Mouse (Mus musculus) myocyte (in vitro differentiated cells): ENCODE results near the gene Mbnl1.
A peak's percentile ranks its signal among the peaks of the same experiment; 100 is the strongest.

ENCODE experiments used
- CEBPB ChIP-seq: IDR thresholded peaks from 2 replicates; pipeline ENCODE4 v1.6.1; 2011; ENCODE audit warnings: mild to moderate bottlenecking, moderate library complexity; ENCODE audit not compliant: poor library complexity, insufficient read depth, severe bottlenecking
- E2F4 ChIP-seq: IDR thresholded peaks from one replicate; pipeline ENCODE4 v1.6.1; 2011; ENCODE audit warnings: mild to moderate bottlenecking, control low read depth, moderate library complexity; ENCODE audit not compliant: insufficient read depth
- MAX ChIP-seq: IDR thresholded peaks from one replicate; pipeline ENCODE4 v1.6.1; 2011; ENCODE audit warnings: low read depth, mild to moderate bottlenecking, control low read depth
- MYOD1 ChIP-seq, 3 experiments: IDR thresholded peaks; one replicate each; pipeline ENCODE4 v1.6.1; 2011; ENCODE audit warnings: control low read depth in 2 of 3, low read depth in 2 of 3, mild to moderate bottlenecking in 2 of 3, moderate library complexity in 1 of 3; ENCODE audit not compliant: insufficient read length in 2 of 3, control insufficient read depth in 1 of 3
- MYOG ChIP-seq, 3 experiments: IDR thresholded peaks; one replicate each; pipeline ENCODE4 v1.6.1; 2011; ENCODE audit warnings: control low read depth in 2 of 3, low read depth in 2 of 3, mild to moderate bottlenecking in 2 of 3; ENCODE audit not compliant: insufficient read length in 2 of 3, control insufficient read depth in 1 of 3, insufficient read depth in 1 of 3
- POLR2A ChIP-seq: IDR thresholded peaks from one replicate; pipeline ENCODE4 v1.6.1; 2011; ENCODE audit warnings: low read depth, mild to moderate bottlenecking, control low read depth, moderate library complexity; ENCODE audit not compliant: insufficient read length
- POLR2AphosphoS2 ChIP-seq: IDR thresholded peaks from one replicate; pipeline ENCODE4 v1.6.1; 2011; ENCODE audit warnings: low read depth, control low read depth; ENCODE audit not compliant: insufficient read length
- REST ChIP-seq: IDR thresholded peaks from one replicate; pipeline ENCODE4 v1.6.1; 2011; ENCODE audit warnings: mild to moderate bottlenecking, control low read depth, moderate library complexity; ENCODE audit not compliant: insufficient read depth, insufficient read length
- SRF ChIP-seq: IDR thresholded peaks from one replicate; pipeline ENCODE4 v1.6.1; 2011; ENCODE audit warnings: low read depth; ENCODE audit not compliant: control insufficient read depth, insufficient read length
- TCF12 ChIP-seq: IDR thresholded peaks from one replicate; pipeline ENCODE4 v1.6.1; 2011; ENCODE audit warnings: mild to moderate bottlenecking, control low read depth; ENCODE audit not compliant: poor library complexity, insufficient read depth, severe bottlenecking
- TCF3 ChIP-seq: IDR thresholded peaks from one replicate; pipeline ENCODE4 v1.6.1; 2011; ENCODE audit warnings: low read depth, control low read depth; ENCODE audit not compliant: insufficient read length
- USF1 ChIP-seq: IDR thresholded peaks from one replicate; pipeline ENCODE4 v1.6.1; 2011; ENCODE audit warnings: low read depth, mild to moderate bottlenecking, control low read depth, moderate library complexity

- TF ChIP-seq POLR2A (peak; percentile 40), TCF12 (no peak), USF1 (no peak), POLR2AphosphoS2 (peak; percentile 8), E2F4 (no peak), MYOD1 (IDR thresholded peaks at IDR 0.05; ENCODE audit: control insufficient read depth in 1 of 3, insufficient read length in 2 of 3, low read depth in 2 of 3) (peak in 1 of 3 experiments; percentile 31), MAX (no peak), MYOG (IDR thresholded peaks at IDR 0.05; ENCODE audit: control insufficient read depth in 1 of 3, insufficient read depth in 1 of 3, insufficient read length in 2 of 3, low read depth in 2 of 3) (no peak), CEBPB (no peak), REST (no peak), TCF3 (no peak), SRF (peak; percentile 99)
Observed at GRCm38 (mm10) chr3:60501561-60502151, 29.0 kb downstream of the Mbnl1 start.
